Mouse (Mus musculus): ENCODE measurements around the gene Tnp1. TPM values are rescaled to one million over a fixed set of nuclear protein-coding genes. Genes with fewer than 3 reads are reported as not detected.

Gene Tnp1
- polyA plus RNA-seq (2015; fragmentation: Nextera tagmentation; extraction: Ambion mirVana), result not detected in 2 replicates

GRCm38 (mm10) chr1:73015731-73016130, at the start of gene Tnp1:
Tnp1 (minus strand) TSS chr1:73015909.
- ATAC-seq (ENCODE audit: low FRiP score, low TSS enrichment), result no peak
- 92% methylated on average over 12 of the region's 12 CpGs for WGBS
- no peaks in the 10 kb centered on the region for H3K27me3 ChIP-seq (ENCODE audit: insufficient read depth, low read length)
- H3K9me3 ChIP-seq (ENCODE audit: low read length), result no peaks in the 10 kb centered on the region
- H3K4me2 ChIP-seq (replicated peaks; ENCODE audit: low read depth, low read length), result no peak within 1 kb of the TSS
- H3K9ac ChIP-seq (replicated peaks; ENCODE audit: low read length), result no peak within 1 kb of the TSS
- H3K4me3 ChIP-seq (ENCODE audit: low read length), result no peak within 1 kb of the TSS
- H3K4me1 ChIP-seq (ENCODE audit: insufficient read depth, low read length), result no peaks in the 10 kb centered on the region
- no peaks in the 10 kb centered on the region for H3K36me3 ChIP-seq (ENCODE audit: insufficient read depth, low read length)
- no peak within 1 kb of the TSS for H3K27ac ChIP-seq (ENCODE audit: low read length)

DNA sequence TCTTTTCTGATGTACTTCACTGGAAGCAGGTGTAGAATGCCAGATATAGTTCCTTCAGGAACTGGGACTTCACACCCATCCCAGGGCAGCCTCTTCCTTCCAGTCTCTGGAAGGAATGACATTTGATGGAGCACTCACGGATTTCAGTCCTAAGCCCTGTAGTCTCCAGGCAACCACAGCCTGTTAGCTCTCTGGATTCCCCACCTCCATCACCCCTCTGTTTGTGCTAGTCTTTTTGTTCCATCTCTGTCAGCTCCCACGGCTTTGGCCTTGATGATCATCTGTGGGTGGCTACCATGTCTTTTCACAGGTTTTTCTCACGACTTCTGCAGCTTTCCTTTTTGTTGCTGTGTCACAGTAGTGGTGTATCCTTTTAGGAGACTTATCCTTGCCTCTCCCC, 48.6 kb upstream of the Tnp1 start:
- WGBS, result 67% methylated on average over 3 of the region's 3 CpGs
- Histone ChIP-seq H3K27me3 (ENCODE audit: insufficient read depth, low read length) (no peaks in the 10 kb centered on the region), H3K4me1 (ENCODE audit: insufficient read depth, low read length) (no peaks in the 10 kb centered on the region), H3K36me3 (ENCODE audit: insufficient read depth, low read length) (no peaks in the 10 kb centered on the region), H3K9me3 (ENCODE audit: low read length) (no peaks in the 10 kb centered on the region), H3K4me2 (replicated peaks; ENCODE audit: low read depth, low read length) (no peak overlapping the region), H3K27ac (ENCODE audit: low read length) (no peak overlapping the region), H3K4me3 (ENCODE audit: low read length) (no peak overlapping the region), H3K9ac (replicated peaks; ENCODE audit: low read length) (no peak overlapping the region)
- no peak for ATAC-seq (ENCODE audit: low FRiP score, low TSS enrichment)

- H3K9ac ChIP-seq (replicated peaks; ENCODE audit: low read length), result no peak overlapping the region
- H3K4me2 ChIP-seq (replicated peaks; ENCODE audit: low read depth, low read length), result no peak overlapping the region
- no peaks in the 10 kb centered on the region for H3K36me3 ChIP-seq (ENCODE audit: insufficient read depth, low read length)
- no peaks in the 10 kb centered on the region for H3K27me3 ChIP-seq (ENCODE audit: insufficient read depth, low read length)
- H3K4me1 ChIP-seq (ENCODE audit: insufficient read depth, low read length), result no peaks in the 10 kb centered on the region
- 55% methylated on average over 7 of the region's 7 CpGs for WGBS
- ATAC-seq (ENCODE audit: low FRiP score, low TSS enrichment), result no peak
- no peak overlapping the region for H3K27ac ChIP-seq (ENCODE audit: low read length)
- no peak overlapping the region for H3K4me3 ChIP-seq (ENCODE audit: low read length)
- no peaks in the 10 kb centered on the region for H3K9me3 ChIP-seq (ENCODE audit: low read length)
Measured at GRCm38 (mm10) chr1:73061491-73062233, 46.0 kb upstream of the Tnp1 start.

DNA sequence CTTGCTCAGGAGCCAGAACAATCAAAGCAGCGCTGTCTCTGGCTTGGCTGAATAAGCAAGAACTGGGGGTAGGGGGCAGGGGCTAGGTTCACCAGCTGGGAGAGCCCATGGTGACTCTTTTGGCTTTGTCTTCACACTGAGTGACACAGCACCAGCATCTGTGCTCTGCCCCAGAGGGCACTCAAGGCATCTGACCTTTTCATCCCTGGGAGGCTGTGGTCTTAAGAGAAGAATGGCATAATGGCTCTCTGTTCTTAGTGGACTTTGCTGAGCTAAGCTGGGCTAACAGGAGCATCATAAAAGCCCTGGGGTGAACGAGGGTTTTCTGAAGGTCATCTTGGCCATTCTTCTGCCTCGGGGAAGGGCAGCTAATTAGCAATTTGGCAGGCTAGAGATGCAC, 44.6 kb upstream of the Tnp1 start:
- Histone ChIP-seq H3K9ac (replicated peaks; ENCODE audit: low read length) (no peak overlapping the region), H3K4me2 (replicated peaks; ENCODE audit: low read depth, low read length) (no peak overlapping the region), H3K27ac (ENCODE audit: low read length) (no peak overlapping the region), H3K4me1 (ENCODE audit: insufficient read depth, low read length) (no peaks in the 10 kb centered on the region), H3K4me3 (ENCODE audit: low read length) (no peak overlapping the region), H3K36me3 (ENCODE audit: insufficient read depth, low read length) (no peaks in the 10 kb centered on the region), H3K9me3 (ENCODE audit: low read length) (no peaks in the 10 kb centered on the region), H3K27me3 (ENCODE audit: insufficient read depth, low read length) (no peaks in the 10 kb centered on the region)
- no peak for ATAC-seq (ENCODE audit: low FRiP score, low TSS enrichment)
- WGBS, result 39% methylated on average over 3 of the region's 3 CpGs

GRCm38 (mm10) chr1:73056266-73057001, 40.7 kb upstream of the Tnp1 start:
- 91% methylated on average over 3 of the region's 3 CpGs for WGBS
- no peak for ATAC-seq (ENCODE audit: low FRiP score, low TSS enrichment)
- Histone ChIP-seq H3K9me3 (ENCODE audit: low read length) (no peaks in the 10 kb centered on the region), H3K4me2 (replicated peaks; ENCODE audit: low read depth, low read length) (no peak overlapping the region), H3K27me3 (ENCODE audit: insufficient read depth, low read length) (no peaks in the 10 kb centered on the region), H3K27ac (ENCODE audit: low read length) (no peak overlapping the region), H3K4me3 (ENCODE audit: low read length) (no peak overlapping the region), H3K4me1 (ENCODE audit: insufficient read depth, low read length) (peaks cover 11% of the 10 kb centered on the region), H3K9ac (replicated peaks; ENCODE audit: low read length) (no peak overlapping the region), H3K36me3 (ENCODE audit: insufficient read depth, low read length) (no peaks in the 10 kb centered on the region)

DNA sequence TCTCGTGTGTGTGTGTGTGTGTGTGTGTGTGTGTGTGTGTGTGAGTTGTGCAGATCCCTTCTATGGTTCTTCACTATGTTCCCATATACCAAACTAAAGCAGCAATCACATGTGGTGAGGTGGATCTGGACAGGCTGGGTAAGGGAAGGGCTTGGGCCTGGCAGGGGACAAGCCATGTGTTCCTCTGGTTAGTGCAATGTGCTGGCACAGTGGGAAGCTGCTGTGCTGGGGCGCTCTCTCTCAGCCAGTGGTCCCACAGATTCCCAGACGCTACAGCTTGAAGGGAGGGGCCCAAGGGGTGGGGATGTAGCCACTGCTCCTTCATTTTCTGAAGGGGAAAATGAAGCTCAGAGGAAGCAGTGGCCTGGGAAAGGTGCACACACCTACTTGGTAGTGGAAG, 40.1 kb upstream of the Tnp1 start:
- H3K27ac ChIP-seq (ENCODE audit: low read length), result no peak overlapping the region
- H3K27me3 ChIP-seq (ENCODE audit: insufficient read depth, low read length), result no peaks in the 10 kb centered on the region
- no peak overlapping the region for H3K4me3 ChIP-seq (ENCODE audit: low read length)
- ATAC-seq (ENCODE audit: low FRiP score, low TSS enrichment), result no peak
- H3K4me1 ChIP-seq (ENCODE audit: insufficient read depth, low read length), result peaks cover 11% of the 10 kb centered on the region
- no peak overlapping the region for H3K4me2 ChIP-seq (replicated peaks; ENCODE audit: low read depth, low read length)
- no peaks in the 10 kb centered on the region for H3K9me3 ChIP-seq (ENCODE audit: low read length)
- WGBS, result 51% methylated on average over 3 of the region's 3 CpGs
- H3K36me3 ChIP-seq (ENCODE audit: insufficient read depth, low read length), result no peaks in the 10 kb centered on the region
- H3K9ac ChIP-seq (replicated peaks; ENCODE audit: low read length), result no peak overlapping the region

GRCm38 (mm10) chr1:73055206-73055605, 39.5 kb upstream of the Tnp1 start:
- no peak for ATAC-seq (ENCODE audit: low FRiP score, low TSS enrichment)
- no peak overlapping the region for H3K9ac ChIP-seq (replicated peaks; ENCODE audit: low read length)
- WGBS, result 80% methylated on average over 6 of the region's 6 CpGs

GRCm38 (mm10) chr1:73053545-73054326, 38.0 kb upstream of the Tnp1 start:
- no peaks in the 10 kb centered on the region for H3K9me3 ChIP-seq (ENCODE audit: low read length)
- no peak overlapping the region for H3K27ac ChIP-seq (ENCODE audit: low read length)
- WGBS, result 28% methylated on average over 9 of the region's 9 CpGs
- H3K27me3 ChIP-seq (ENCODE audit: insufficient read depth, low read length), result no peaks in the 10 kb centered on the region
- peaks cover 11% of the 10 kb centered on the region for H3K4me1 ChIP-seq (ENCODE audit: insufficient read depth, low read length)
- H3K4me3 ChIP-seq (ENCODE audit: low read length), result no peak overlapping the region
- no peak overlapping the region for H3K9ac ChIP-seq (replicated peaks; ENCODE audit: low read length)
- H3K4me2 ChIP-seq (replicated peaks; ENCODE audit: low read depth, low read length), result no peak overlapping the region
- no peaks in the 10 kb centered on the region for H3K36me3 ChIP-seq (ENCODE audit: insufficient read depth, low read length)
- no peak for ATAC-seq (ENCODE audit: low FRiP score, low TSS enrichment)

More at GRCm38 (mm10) chr1:73055206-73055605, 39.5 kb upstream of the Tnp1 start:
- H3K4me1 ChIP-seq (ENCODE audit: insufficient read depth, low read length), result peaks cover 11% of the 10 kb centered on the region
- H3K36me3 ChIP-seq (ENCODE audit: insufficient read depth, low read length), result no peaks in the 10 kb centered on the region
- H3K27ac ChIP-seq (ENCODE audit: low read length), result no peak overlapping the region
- no peaks in the 10 kb centered on the region for H3K27me3 ChIP-seq (ENCODE audit: insufficient read depth, low read length)
- no peak overlapping the region for H3K4me3 ChIP-seq (ENCODE audit: low read length)
- no peaks in the 10 kb centered on the region for H3K9me3 ChIP-seq (ENCODE audit: low read length)
- no peak overlapping the region for H3K4me2 ChIP-seq (replicated peaks; ENCODE audit: low read depth, low read length)

- H3K27me3 ChIP-seq (ENCODE audit: insufficient read depth, low read length), result no peaks in the 10 kb centered on the region
- ATAC-seq (ENCODE audit: low FRiP score, low TSS enrichment), result no peak
- H3K4me3 ChIP-seq (ENCODE audit: low read length), result no peak overlapping the region
- no peak overlapping the region for H3K9ac ChIP-seq (replicated peaks; ENCODE audit: low read length)
- WGBS, result 87% methylated on average over 5 of the region's 6 CpGs
- no peak overlapping the region for H3K4me2 ChIP-seq (replicated peaks; ENCODE audit: low read depth, low read length)
- peaks cover 4% of the 10 kb centered on the region; the same call in 1 of the 2 replicates for H3K4me1 ChIP-seq (ENCODE audit: insufficient read depth, low read length)
- H3K27ac ChIP-seq (ENCODE audit: low read length), result no peak overlapping the region
- no peaks in the 10 kb centered on the region for H3K9me3 ChIP-seq (ENCODE audit: low read length)
- H3K36me3 ChIP-seq (ENCODE audit: insufficient read depth, low read length), result no peaks in the 10 kb centered on the region
Measured at GRCm38 (mm10) chr1:73046896-73047672, 31.4 kb upstream of the Tnp1 start.
